Mouse (Mus musculus) neural tube, embryonic 15.5 days (tissue): ENCODE data around the gene Ifnk. TPM values are rescaled to one million over a fixed set of nuclear protein-coding genes. Genes with fewer than 3 reads are reported as not detected.

ENCODE experiments used
- ATAC-seq: fragments of 200-750 bp; cut with Nextera tagmentation; 2 replicates; pipeline ENCODE4 v1.8.0; 2017; ENCODE audit warnings: mild to moderate bottlenecking, moderate TSS enrichment, moderate library complexity; ENCODE audit not compliant: low FRiP score
- H3K27ac ChIP-seq: fragments of 300-500 bp; sonication (generic); replicated peaks from 2 replicates; pipeline ENCODE4 v1.5.1; 2015; ENCODE audit warnings: mild to moderate bottlenecking, inconsistent platforms
- H3K27me3 ChIP-seq: fragments of 300-500 bp; sonication (generic); replicated peaks from 2 replicates; pipeline ENCODE4 v1.6.1; 2015; ENCODE audit warnings: inconsistent platforms
- H3K36me3 ChIP-seq: fragments of 300-500 bp; sonication (generic); 2 replicates; pipeline ENCODE4 v1.6.1; 2015; ENCODE audit warnings: inconsistent platforms
- H3K4me1 ChIP-seq: fragments of 300-500 bp; sonication (generic); 2 replicates; pipeline ENCODE4 v1.6.1; 2015; ENCODE audit warnings: inconsistent platforms
- H3K4me2 ChIP-seq: fragments of 300-500 bp; sonication (generic); 2 replicates; pipeline ENCODE4 v1.6.1; 2015; ENCODE audit warnings: inconsistent platforms, mild to moderate bottlenecking, moderate library complexity
- H3K4me3 ChIP-seq: fragments of 300-500 bp; sonication (generic); replicated peaks from 2 replicates; pipeline ENCODE4 v1.5.1; 2015; ENCODE audit warnings: mild to moderate bottlenecking, inconsistent platforms
- H3K9ac ChIP-seq: fragments of 300-500 bp; sonication (generic); replicated peaks from 2 replicates; pipeline ENCODE4 v1.6.1; 2015; ENCODE audit warnings: mild to moderate bottlenecking, inconsistent platforms
- H3K9me3 ChIP-seq: fragments of 300-500 bp; sonication (generic); replicated peaks from 2 replicates; pipeline ENCODE4 v1.6.1; 2016; ENCODE audit warnings: inconsistent platforms
- WGBS: fragments of 180-500 bp; shearing (Covaris S2); methylation state at CpG from one replicate; pipeline ENCODE4 v1.1.7; 2015; ENCODE audit warnings: mixed read lengths; 5-methylcytosine and 5-hydroxymethylcytosine counted together
- polyA plus RNA-seq: library from polyadenylated mRNA; unstranded; fragments of >200 nt; fragmentation: Nextera tagmentation; extraction: Ambion mirVana; gene quantifications from 2 replicates; pipeline ENCODE4 v1.2.1, GENCODE M21; 2015

Gene Ifnk
- polyA plus RNA-seq, 1 experiment from 2014 or later, result not detected

DNA sequence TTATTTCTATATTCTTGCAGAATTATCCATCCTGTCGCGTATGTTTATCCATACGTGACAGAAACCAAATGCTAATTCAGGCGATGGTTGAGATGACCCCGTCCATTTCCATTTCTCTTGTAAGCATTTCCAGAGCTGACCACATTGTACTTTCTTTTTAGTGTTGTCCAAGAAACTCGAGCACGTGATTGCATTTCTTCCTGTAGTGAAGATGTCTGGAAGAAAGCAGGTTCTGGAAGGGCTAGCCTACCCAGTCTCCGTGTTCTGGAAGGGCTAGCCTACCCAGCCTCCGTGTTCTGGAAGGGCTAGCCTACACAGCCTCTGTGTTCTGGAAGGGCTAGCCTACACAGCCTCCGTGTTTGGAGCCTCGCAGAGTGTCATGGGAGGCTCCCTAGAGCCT is 27.8 kb upstream of the Ifnk start:
- Histone ChIP-seq H3K36me3 (no peaks in the 10 kb centered on the region), H3K4me1 (peaks cover 21% of the 10 kb centered on the region), H3K27ac (no peak overlapping the region), H3K4me2 (no peak overlapping the region), H3K4me3 (no peak overlapping the region), H3K9ac (no peak overlapping the region), H3K27me3 (no peaks in the 10 kb centered on the region), H3K9me3 (no peaks in the 10 kb centered on the region)
- 71% methylated on average over 11 of the region's 11 CpGs for WGBS
- ATAC-seq, result no peak

DNA sequence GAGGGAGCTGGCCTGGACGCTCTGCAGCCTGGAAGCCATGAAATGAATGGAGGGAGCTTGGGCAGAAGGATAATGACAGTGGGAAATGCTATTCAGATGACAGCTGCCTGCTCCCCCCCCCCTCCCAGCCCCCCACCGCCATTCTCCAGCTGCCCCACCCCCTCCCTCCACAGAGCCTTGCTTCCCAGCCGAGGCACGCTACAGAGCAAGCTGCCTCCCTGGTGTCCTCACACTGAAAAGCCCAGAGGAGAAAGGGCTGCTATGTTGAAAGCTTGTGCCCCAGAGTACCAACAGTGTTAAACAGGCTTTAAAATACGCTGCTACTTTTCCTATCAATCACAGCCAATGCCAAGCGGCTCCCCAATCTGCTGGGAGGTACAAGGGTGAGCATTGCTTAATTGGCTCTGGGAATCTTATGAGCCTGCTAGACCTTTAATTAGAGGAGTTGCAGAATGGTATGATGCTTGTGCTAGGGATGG is 26.5 kb upstream of the Ifnk start:
- WGBS, result 3% methylated on average over 6 of the region's 6 CpGs
- Histone ChIP-seq H3K4me2 (peak overlapping the region; percentile 29), H3K36me3 (no peaks in the 10 kb centered on the region), H3K27me3 (no peaks in the 10 kb centered on the region), H3K4me1 (peaks cover 21% of the 10 kb centered on the region), H3K9me3 (no peaks in the 10 kb centered on the region), H3K9ac (no peak overlapping the region), H3K27ac (no peak overlapping the region), H3K4me3 (no peak overlapping the region)
- no peak for ATAC-seq

DNA sequence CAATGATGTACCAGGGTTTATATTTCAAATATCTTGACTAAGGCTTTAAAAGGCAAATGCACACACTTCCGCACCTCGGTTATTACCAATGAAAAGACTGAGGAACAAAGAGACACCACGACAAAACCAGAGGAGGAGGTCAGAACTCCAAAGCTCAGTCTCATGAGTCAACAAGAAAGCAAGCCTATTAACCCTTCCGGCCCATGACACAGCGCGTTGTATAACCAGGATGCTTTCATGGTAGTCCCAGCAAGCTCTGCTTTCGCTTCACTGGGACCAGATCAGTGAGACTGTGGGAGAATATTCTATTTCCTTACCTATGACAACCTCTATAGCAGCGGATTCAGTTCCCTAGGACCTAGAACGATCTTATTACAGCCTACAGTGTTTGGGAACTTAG is 25.1 kb upstream of the Ifnk start:
- 47% methylated on average over 9 of the region's 9 CpGs for WGBS
- no peak for ATAC-seq
- peaks cover 16% of the 10 kb centered on the region for H3K4me1 ChIP-seq

DNA sequence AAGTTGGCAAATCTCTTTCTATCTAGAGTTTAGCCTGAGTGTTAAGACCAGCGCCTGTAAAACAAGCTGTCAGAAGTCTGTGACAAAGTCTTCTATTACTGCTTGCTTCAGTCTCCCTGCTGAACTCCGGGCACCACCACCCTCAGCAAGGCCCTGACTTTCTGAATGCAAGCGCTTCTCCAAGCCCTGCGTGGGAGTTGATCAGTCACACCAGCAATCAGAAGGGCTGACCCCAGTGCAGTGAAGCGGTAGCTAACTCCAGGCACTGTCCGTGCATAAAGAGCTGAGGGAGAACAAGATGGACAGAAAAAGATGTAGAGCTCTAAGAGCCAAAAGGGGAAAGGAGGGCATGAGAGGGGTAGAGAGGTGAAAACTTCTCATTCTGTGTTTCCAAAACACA is 24.1 kb upstream of the Ifnk start:
- 41% methylated on average over 6 of the region's 6 CpGs for WGBS
- Histone ChIP-seq H3K27me3 (no peaks in the 10 kb centered on the region), H3K9me3 (no peaks in the 10 kb centered on the region), H3K4me2 (no peak overlapping the region), H3K4me1 (peaks cover 16% of the 10 kb centered on the region), H3K4me3 (no peak overlapping the region), H3K36me3 (no peaks in the 10 kb centered on the region), H3K27ac (no peak overlapping the region), H3K9ac (no peak overlapping the region)
- ATAC-seq, result no peak

More for the DNA sequence above, 25.1 kb upstream of the Ifnk start:
- H3K4me3 ChIP-seq, result no peak overlapping the region
- H3K27ac ChIP-seq, result no peak overlapping the region
- no peaks in the 10 kb centered on the region for H3K27me3 ChIP-seq
- H3K9me3 ChIP-seq, result no peaks in the 10 kb centered on the region
- H3K36me3 ChIP-seq, result no peaks in the 10 kb centered on the region
- no peak overlapping the region for H3K9ac ChIP-seq
- no peak overlapping the region for H3K4me2 ChIP-seq

DNA sequence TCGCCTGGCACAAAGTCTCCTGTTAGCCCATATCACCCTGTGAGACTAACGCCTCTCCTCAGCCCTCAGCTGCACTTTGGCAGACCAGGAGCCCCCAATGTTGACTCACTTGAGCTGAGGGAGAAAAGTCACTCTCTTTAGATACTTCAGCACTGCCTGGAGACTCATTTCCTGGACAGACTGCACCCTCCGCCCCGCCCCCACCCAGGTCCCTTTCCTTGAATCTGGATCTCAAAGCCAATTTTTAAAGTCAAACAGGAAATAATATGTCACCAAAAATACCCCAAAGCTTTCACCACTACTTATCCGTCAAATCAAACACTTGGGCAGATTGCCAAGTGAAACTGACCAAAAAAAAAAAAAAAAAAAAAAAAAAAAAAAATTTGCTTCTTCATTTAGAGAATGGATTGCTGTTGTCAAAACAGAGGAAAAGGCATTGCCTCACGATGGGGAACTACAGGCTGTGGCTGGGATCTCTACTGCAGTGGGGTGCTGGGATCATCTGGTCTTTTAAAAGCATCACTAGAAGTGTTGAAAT is 21.4 kb upstream of the Ifnk start:
- H3K4me1 ChIP-seq, result peaks cover 2% of the 10 kb centered on the region

DNA sequence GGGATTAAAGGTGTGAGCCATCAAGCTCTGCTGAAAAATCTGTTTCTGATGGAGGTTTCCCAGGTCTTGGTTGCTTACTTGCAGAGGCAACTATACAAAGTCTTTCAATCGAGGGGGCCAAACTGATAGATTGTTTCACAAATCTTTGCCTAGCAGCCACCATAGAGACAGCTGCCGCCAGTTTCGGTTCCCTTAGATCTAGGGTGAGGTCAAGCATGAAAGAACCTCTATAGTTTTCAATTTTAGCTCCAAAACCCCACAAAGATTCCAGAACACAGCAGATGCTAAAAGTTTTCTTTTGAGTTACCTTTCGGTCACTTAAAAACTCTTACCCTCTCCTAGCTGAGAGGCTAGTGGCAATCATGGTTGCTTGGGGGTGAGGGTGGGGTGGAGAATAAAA is 20.3 kb upstream of the Ifnk start:
- Histone ChIP-seq H3K27ac (no peak overlapping the region), H3K36me3 (no peaks in the 10 kb centered on the region), H3K27me3 (no peaks in the 10 kb centered on the region), H3K9ac (no peak overlapping the region), H3K4me1 (no peaks in the 10 kb centered on the region), H3K9me3 (no peaks in the 10 kb centered on the region), H3K4me2 (no peak overlapping the region), H3K4me3 (no peak overlapping the region)
- no peak for ATAC-seq
- WGBS, result 81% methylated on average over 4 of the region's 4 CpGs

More for the DNA sequence above, 21.4 kb upstream of the Ifnk start:
- no peaks in the 10 kb centered on the region for H3K9me3 ChIP-seq
- no peak overlapping the region for H3K9ac ChIP-seq
- H3K27ac ChIP-seq, result no peak overlapping the region
- H3K27me3 ChIP-seq, result no peaks in the 10 kb centered on the region
- ATAC-seq, result no peak
- H3K4me2 ChIP-seq, result no peak overlapping the region
- no peaks in the 10 kb centered on the region for H3K36me3 ChIP-seq
- 75% methylated on average over 6 of the region's 6 CpGs for WGBS
- no peak overlapping the region for H3K4me3 ChIP-seq

DNA sequence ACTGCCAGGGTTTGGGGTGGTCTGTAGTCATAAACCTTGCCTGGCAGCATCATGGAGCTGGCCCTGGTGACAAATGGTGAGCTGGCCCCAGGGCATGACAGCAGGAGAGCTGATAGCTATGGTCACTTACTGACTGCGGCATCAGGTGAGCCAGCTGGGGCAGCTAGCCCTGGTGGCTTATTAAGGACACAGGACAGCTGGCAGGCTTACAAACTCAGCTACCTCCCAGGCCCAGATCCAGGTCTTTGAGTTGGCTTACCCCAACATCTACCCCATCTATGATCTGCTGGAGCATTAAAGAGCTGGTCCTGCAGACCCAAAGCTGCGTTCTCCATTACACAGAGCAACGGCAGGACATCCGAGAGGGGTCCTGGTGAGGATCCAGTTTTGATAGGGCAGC is 18.4 kb upstream of the Ifnk start:
- no peaks in the 10 kb centered on the region for H3K36me3 ChIP-seq
- H3K27ac ChIP-seq, result no peak overlapping the region
- WGBS, result 95% methylated on average over 4 of the region's 4 CpGs
- no peak overlapping the region for H3K4me2 ChIP-seq
- H3K4me3 ChIP-seq, result no peak overlapping the region
- no peaks in the 10 kb centered on the region for H3K27me3 ChIP-seq
- H3K4me1 ChIP-seq, result no peaks in the 10 kb centered on the region
- no peak for ATAC-seq
- H3K9me3 ChIP-seq, result no peaks in the 10 kb centered on the region
- H3K9ac ChIP-seq, result no peak overlapping the region

DNA sequence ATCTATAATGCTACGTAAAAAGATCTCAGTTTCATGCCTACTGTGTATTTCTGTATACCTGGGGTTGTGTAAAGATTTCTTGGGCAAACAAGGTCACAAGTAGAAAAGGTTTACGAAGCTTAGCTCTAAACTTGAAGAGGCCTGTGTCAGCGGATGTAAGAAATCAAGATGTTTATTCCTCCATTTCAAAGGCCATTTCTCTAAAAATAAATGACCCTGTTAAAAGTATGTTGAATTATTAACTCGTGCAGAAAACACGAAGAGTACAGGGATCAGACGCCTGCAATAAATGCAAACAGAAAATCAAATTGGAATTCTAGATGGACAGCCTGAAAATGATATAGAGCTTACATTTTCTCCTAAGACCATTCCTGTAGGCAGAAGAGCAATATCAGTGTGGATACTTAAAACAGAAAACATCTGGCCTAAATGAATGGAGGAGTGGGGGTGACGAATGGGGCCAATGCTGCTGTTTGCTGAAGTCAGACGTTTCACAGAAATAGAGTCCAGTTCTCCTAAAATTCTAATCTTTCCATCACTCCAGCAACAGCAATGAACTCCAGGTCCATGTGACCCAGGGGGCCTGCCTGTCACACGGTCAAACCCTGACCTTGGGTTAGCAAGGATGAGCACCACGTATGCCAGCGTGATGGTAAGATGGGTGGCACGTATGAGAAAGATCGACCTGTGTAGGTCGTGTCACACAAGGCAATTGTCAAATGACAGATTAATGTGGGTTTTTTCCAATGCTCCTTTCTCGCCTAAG is 16.8 kb upstream of the Ifnk start:
- H3K27me3 ChIP-seq, result no peaks in the 10 kb centered on the region
- ATAC-seq, result no peak
- H3K4me3 ChIP-seq, result no peak overlapping the region
- no peak overlapping the region for H3K9ac ChIP-seq
- no peak overlapping the region for H3K4me2 ChIP-seq
- H3K27ac ChIP-seq, result no peak overlapping the region
- H3K36me3 ChIP-seq, result no peaks in the 10 kb centered on the region
- H3K9me3 ChIP-seq, result no peaks in the 10 kb centered on the region
- H3K4me1 ChIP-seq, result no peaks in the 10 kb centered on the region
- 82% methylated on average over 15 of the region's 15 CpGs for WGBS

DNA sequence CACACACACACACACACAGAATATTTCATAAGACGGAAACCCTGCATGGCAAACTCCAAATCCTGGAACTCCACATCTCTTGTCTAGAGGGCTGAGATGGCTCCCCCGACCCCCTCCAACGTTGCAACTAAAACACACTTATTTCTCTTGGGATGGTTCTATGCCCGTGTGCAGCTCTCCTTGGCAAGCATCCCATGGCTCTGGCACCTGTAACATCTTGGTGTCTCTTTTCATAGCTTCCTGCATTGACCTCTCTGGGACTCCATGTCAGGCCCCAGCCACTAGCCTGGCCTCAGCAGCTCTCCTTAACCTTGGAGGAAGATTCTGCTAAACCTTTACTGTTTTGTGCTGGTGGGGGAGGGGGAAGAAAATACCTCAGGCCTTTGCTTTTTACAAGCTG is 16.1 kb upstream of the Ifnk start:
- Histone ChIP-seq H3K27me3 (no peaks in the 10 kb centered on the region), H3K36me3 (no peaks in the 10 kb centered on the region), H3K4me3 (no peak overlapping the region), H3K27ac (no peak overlapping the region), H3K4me1 (no peaks in the 10 kb centered on the region), H3K4me2 (no peak overlapping the region), H3K9ac (no peak overlapping the region), H3K9me3 (no peaks in the 10 kb centered on the region)
- no peak for ATAC-seq
- 75% methylated on average over 4 of the region's 4 CpGs for WGBS

DNA sequence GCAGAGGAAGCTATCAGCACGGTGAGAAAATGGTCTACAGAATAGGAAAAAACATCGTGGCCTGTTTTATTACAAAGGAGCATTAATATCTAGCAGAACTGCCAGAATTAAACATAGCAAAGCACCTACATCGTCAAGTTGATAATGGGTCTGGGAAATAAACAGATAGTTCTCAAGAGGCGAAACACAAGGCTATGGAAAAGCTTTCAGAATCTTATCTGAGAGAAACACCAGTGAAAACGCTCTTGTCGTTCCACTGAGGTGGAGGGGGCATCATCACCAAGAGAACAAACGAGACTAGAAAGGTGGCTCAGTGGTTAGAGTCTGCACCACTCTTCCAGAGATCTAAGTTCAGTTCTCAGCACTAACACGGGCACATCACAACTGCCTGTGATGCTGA is 14.9 kb upstream of the Ifnk start:
- WGBS, result 85% methylated on average over 8 of the region's 8 CpGs

DNA sequence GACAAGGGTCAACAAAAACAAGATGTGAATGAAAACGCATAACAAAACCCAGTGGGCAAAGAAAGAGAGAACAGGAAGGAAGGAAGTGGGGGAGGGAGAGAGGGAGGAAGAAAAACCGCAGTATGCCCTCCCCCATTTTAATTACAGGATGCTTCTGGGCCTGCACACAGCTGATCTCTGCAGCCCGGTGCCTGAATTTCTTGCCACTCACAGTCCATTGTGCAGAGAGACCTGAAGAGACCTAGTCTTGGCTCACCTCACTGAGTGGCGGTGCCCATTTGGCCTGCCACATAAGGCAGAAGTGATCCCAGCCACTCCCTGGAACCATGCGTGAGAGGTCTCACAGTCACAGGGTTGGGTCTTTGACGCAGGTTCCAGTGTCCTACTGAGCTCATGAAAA is 13.8 kb upstream of the Ifnk start:
- H3K4me2 ChIP-seq, result no peak overlapping the region
- ATAC-seq, result no peak
- no peak overlapping the region for H3K9ac ChIP-seq
- no peaks in the 10 kb centered on the region for H3K9me3 ChIP-seq
- H3K27me3 ChIP-seq, result no peaks in the 10 kb centered on the region
- no peak overlapping the region for H3K4me3 ChIP-seq
- 52% methylated on average over 6 of the region's 6 CpGs for WGBS
- no peaks in the 10 kb centered on the region for H3K4me1 ChIP-seq
- H3K27ac ChIP-seq, result no peak overlapping the region
- H3K36me3 ChIP-seq, result no peaks in the 10 kb centered on the region

More for the DNA sequence above, 14.9 kb upstream of the Ifnk start:
- no peak overlapping the region for H3K27ac ChIP-seq
- H3K9me3 ChIP-seq, result no peaks in the 10 kb centered on the region
- H3K27me3 ChIP-seq, result no peaks in the 10 kb centered on the region
- H3K4me2 ChIP-seq, result no peak overlapping the region
- ATAC-seq, result no peak
- no peaks in the 10 kb centered on the region for H3K4me1 ChIP-seq
- no peak overlapping the region for H3K9ac ChIP-seq
- no peak overlapping the region for H3K4me3 ChIP-seq
- no peaks in the 10 kb centered on the region for H3K36me3 ChIP-seq

DNA sequence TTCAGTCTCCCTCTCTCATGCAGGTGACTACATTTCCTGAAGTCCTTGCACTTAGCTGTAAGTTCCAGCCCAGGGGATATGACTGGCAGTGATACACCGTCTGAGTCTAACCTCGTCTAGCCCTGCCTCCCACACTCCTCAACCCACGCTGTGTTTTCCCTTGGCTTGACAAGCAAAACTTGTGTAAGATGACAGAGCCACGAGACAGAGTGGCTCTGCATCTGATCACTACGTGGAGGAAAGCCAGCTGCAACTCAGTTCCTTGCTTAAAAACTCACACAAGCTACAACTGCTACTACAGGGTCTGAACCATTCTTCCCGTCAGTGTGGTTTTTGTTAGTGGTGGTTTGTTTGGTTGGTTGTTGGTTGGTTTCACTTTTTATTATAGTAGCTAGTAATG is 11.5 kb upstream of the Ifnk start:
- WGBS, result 82% methylated on average over 6 of the region's 6 CpGs
- Histone ChIP-seq H3K4me3 (no peak overlapping the region), H3K4me1 (no peaks in the 10 kb centered on the region), H3K9me3 (no peaks in the 10 kb centered on the region), H3K36me3 (no peaks in the 10 kb centered on the region), H3K27me3 (no peaks in the 10 kb centered on the region), H3K9ac (no peak overlapping the region), H3K27ac (no peak overlapping the region), H3K4me2 (no peak overlapping the region)
- ATAC-seq, result no peak
